Mouse (Mus musculus): ENCODE measurements at regions not wholly inside any gene's neighbourhood (a gene's known extent, or its start where the extent isn't known, plus 50 kb on each side); places are given as distances from the start of the nearest gene placed in this dataset.

GRCm38 (mm10) chr9:116500951-116501350, 325.8 kb upstream of the Tgfbr2 start:
- no peak for TF ChIP-seq EP300 (optimal IDR thresholded peaks at IDR 0.05)
- TF ChIP-seq CTCF (IDR thresholded peaks at IDR 0.05; ENCODE audit: low read depth): no peak
